ENCODE assay signal across 12 mouse cellular contexts in the genomic region with DNA sequence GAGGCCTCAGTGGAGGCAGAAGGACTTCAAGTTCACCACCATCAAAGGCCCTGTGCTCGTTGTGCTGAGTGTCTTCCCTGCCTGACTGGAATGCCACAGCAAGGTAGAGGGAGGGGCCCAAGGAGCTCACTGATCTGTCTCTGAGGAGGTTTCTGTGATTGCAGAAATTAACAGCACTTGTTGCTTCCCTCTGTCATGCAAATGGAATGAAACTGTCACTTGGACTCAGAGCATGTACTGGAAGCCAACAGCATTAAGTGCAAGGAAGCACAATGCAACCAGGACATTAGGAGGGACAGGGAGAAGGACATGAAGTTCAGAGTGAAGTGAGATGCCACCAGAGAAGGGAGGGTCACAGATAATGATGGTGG.
DNase-seq lines count a peak whose midpoint lies in the region; ATAC-seq and TF ChIP-seq lines count a peak whose summit lies in the region.
"Had no signal": no experiment of that assay in that cellular context is flagged by ENCODE, and none has a peak within 500 bp of the region (broad histone marks: within the 10 kb centered on the region; RNA-seq: fewer than 3 reads in every experiment).

No protein-coding gene starts in this region.

- no peak for DNase-seq in forebrain, embryonic 10.5 days (ENCODE audit: extremely low spot score, low spot score)
- no peak for DNase-seq in kidney, adult 2 months
- DNase-seq in midbrain, embryonic 14.5 days, result no peak
- no peak for DNase-seq in cerebellum, postnatal 25 days
- no peak for DNase-seq in right cerebral cortex, postnatal 10 days (ENCODE audit: low spot score in 2 of 2)
- DNase-seq: kidney, postnatal 36 days; lung, embryonic 14.5 days had no signal

- no peaks in the 10 kb centered on the region for H3K36me3 ChIP-seq in forebrain, embryonic 10.5 days (replicated peaks)
- no peaks in the 10 kb centered on the region for H3K36me3 ChIP-seq in forebrain, embryonic 12.5 days (replicated peaks)
- no peaks in the 10 kb centered on the region for H3K36me3 ChIP-seq in kidney, adult 2 months (ENCODE audit: control insufficient read depth, insufficient read depth, low read length)
- no peaks in the 10 kb centered on the region for H3K36me3 ChIP-seq in kidney, embryonic 14.5 days (ENCODE audit: control insufficient read depth, insufficient read depth, low read length)
- no peaks in the 10 kb centered on the region for H3K36me3 ChIP-seq in forebrain, embryonic 15.5 days
- no peaks in the 10 kb centered on the region for H3K36me3 ChIP-seq in midbrain, embryonic 14.5 days (ENCODE audit: control insufficient read depth, insufficient read depth, low read length)
- H3K36me3 ChIP-seq: G1E; intestine, embryonic 15.5 days had no signal

- no peak overlapping the region for H3K4me2 ChIP-seq in forebrain, embryonic 12.5 days
- H3K4me2 ChIP-seq in kidney, embryonic 14.5 days (replicated peaks; ENCODE audit: low read depth, low read length), result no peak overlapping the region
- H3K4me2 ChIP-seq in forebrain, embryonic 15.5 days (replicated peaks), result no peak overlapping the region
- peak overlapping the region; percentile 20; the same call in 1 of the 2 replicates for H3K4me2 ChIP-seq in midbrain, embryonic 14.5 days (ENCODE audit: low read length)
- H3K4me2 ChIP-seq: intestine, embryonic 15.5 days; lung, embryonic 14.5 days had no signal

- ATAC-seq in forebrain, embryonic 12.5 days (ENCODE audit: low FRiP score), result no peak
- no peak for ATAC-seq in kidney, embryonic 14.5 days (ENCODE audit: low FRiP score, low TSS enrichment)
- ATAC-seq in forebrain, embryonic 15.5 days (replicated peaks), result 0 out of 2 replicates have a peak, but pooled peaks have one; percentile 30
- ATAC-seq in midbrain, embryonic 14.5 days (ENCODE audit: low FRiP score, low TSS enrichment), result no peak
- ATAC-seq: intestine, embryonic 15.5 days had no signal

- H3K9ac ChIP-seq in forebrain, embryonic 12.5 days, result no peak overlapping the region
- H3K9ac ChIP-seq in kidney, embryonic 14.5 days (ENCODE audit: low read depth, low read length), result no peak overlapping the region
- H3K9ac ChIP-seq in forebrain, embryonic 15.5 days (replicated peaks), result no peak overlapping the region
- no peak overlapping the region for H3K9ac ChIP-seq in midbrain, embryonic 14.5 days (replicated peaks; ENCODE audit: low read length)
- H3K9ac ChIP-seq: intestine, embryonic 15.5 days; lung, embryonic 14.5 days had no signal

- no peak for TF ChIP-seq POLR2A in kidney, adult 2 months (IDR thresholded peaks at IDR 0.05; ENCODE audit: low read depth, low read length)

- 0 out of 2 replicates have a peak overlapping the region, but pooled peaks have one; percentile 31 for H3K27ac ChIP-seq in forebrain, embryonic 10.5 days
- no peak overlapping the region for H3K27ac ChIP-seq in forebrain, embryonic 12.5 days
- H3K27ac ChIP-seq in kidney, adult 2 months (ENCODE audit: insufficient read depth, low read depth, low read length), result peak overlapping the region; percentile 12; the same call in 1 of the 2 replicates
- H3K27ac ChIP-seq in kidney, embryonic 14.5 days (ENCODE audit: low read depth, low read length), result no peak overlapping the region
- H3K27ac ChIP-seq in forebrain, embryonic 15.5 days (replicated peaks), result no peak overlapping the region
- H3K27ac ChIP-seq in midbrain, embryonic 14.5 days (replicated peaks; ENCODE audit: low read depth, low read length), result no peak overlapping the region
- H3K27ac ChIP-seq: intestine, embryonic 15.5 days had no signal

- H3K27me3 ChIP-seq in forebrain, embryonic 10.5 days (ENCODE audit: poor library complexity, severe bottlenecking), result no peaks in the 10 kb centered on the region
- no peaks in the 10 kb centered on the region for H3K27me3 ChIP-seq in forebrain, embryonic 12.5 days
- H3K27me3 ChIP-seq in kidney, adult 2 months (replicated peaks; ENCODE audit: control insufficient read depth, insufficient read depth, low read length), result no peaks in the 10 kb centered on the region
- H3K27me3 ChIP-seq in kidney, embryonic 14.5 days (ENCODE audit: control insufficient read depth, insufficient read depth, low read length), result no peaks in the 10 kb centered on the region
- H3K27me3 ChIP-seq in forebrain, embryonic 15.5 days, result no peaks in the 10 kb centered on the region
- no peaks in the 10 kb centered on the region for H3K27me3 ChIP-seq in midbrain, embryonic 14.5 days (ENCODE audit: control insufficient read depth, insufficient read depth, low read length)
- H3K27me3 ChIP-seq: intestine, embryonic 15.5 days had no signal

- no peak overlapping the region for H3K4me3 ChIP-seq in forebrain, embryonic 10.5 days
- no peak overlapping the region for H3K4me3 ChIP-seq in forebrain, embryonic 12.5 days (replicated peaks)
- H3K4me3 ChIP-seq in kidney, adult 2 months (ENCODE audit: insufficient read depth, low read depth, low read length), result no peak overlapping the region
- no peak overlapping the region for H3K4me3 ChIP-seq in kidney, embryonic 14.5 days (ENCODE audit: low read length)
- no peak overlapping the region for H3K4me3 ChIP-seq in forebrain, embryonic 15.5 days
- no peak overlapping the region for H3K4me3 ChIP-seq in midbrain, embryonic 14.5 days (replicated peaks; ENCODE audit: low read depth, low read length)
- H3K4me3 ChIP-seq: intestine, embryonic 15.5 days had no signal

- H3K9me3 ChIP-seq in forebrain, embryonic 10.5 days, result no peaks in the 10 kb centered on the region
- no peaks in the 10 kb centered on the region for H3K9me3 ChIP-seq in forebrain, embryonic 12.5 days
- no peaks in the 10 kb centered on the region for H3K9me3 ChIP-seq in kidney, embryonic 14.5 days (ENCODE audit: control insufficient read depth, low read length)
- H3K9me3 ChIP-seq in forebrain, embryonic 15.5 days, result no peaks in the 10 kb centered on the region
- H3K9me3 ChIP-seq in midbrain, embryonic 14.5 days (ENCODE audit: control insufficient read depth, low read length), result no peaks in the 10 kb centered on the region
- H3K9me3 ChIP-seq: intestine, embryonic 15.5 days had no signal

- peaks cover 23% of the 10 kb centered on the region for H3K4me1 ChIP-seq in forebrain, embryonic 10.5 days
- peaks cover 14% of the 10 kb centered on the region for H3K4me1 ChIP-seq in forebrain, embryonic 12.5 days
- peaks cover 40% of the 10 kb centered on the region for H3K4me1 ChIP-seq in kidney, adult 2 months (ENCODE audit: control insufficient read depth, insufficient read depth, low read length)
- H3K4me1 ChIP-seq in kidney, embryonic 14.5 days (ENCODE audit: control insufficient read depth, insufficient read depth, low read length), result no peaks in the 10 kb centered on the region
- H3K4me1 ChIP-seq in forebrain, embryonic 15.5 days, result peaks cover 9% of the 10 kb centered on the region
- peaks cover 7% of the 10 kb centered on the region for H3K4me1 ChIP-seq in midbrain, embryonic 14.5 days (ENCODE audit: control insufficient read depth, insufficient read depth, low read length)
- H3K4me1 ChIP-seq: intestine, embryonic 15.5 days had no signal

- 34% methylated on average over 1 of the region's 1 CpGs for WGBS in forebrain, embryonic 10.5 days
- WGBS in forebrain, embryonic 12.5 days, result 17% methylated on average over 1 of the region's 1 CpGs
- WGBS in kidney, adult 2 months, result 18% methylated on average over 1 of the region's 1 CpGs
- 19% methylated on average over 1 of the region's 1 CpGs for WGBS in kidney, embryonic 14.5 days
- 11% methylated on average over 1 of the region's 1 CpGs for WGBS in forebrain, embryonic 15.5 days
- 19% methylated on average over 1 of the region's 1 CpGs for WGBS in midbrain, embryonic 14.5 days

- TF ChIP-seq CTCF in kidney, adult 2 months (conservative IDR thresholded peaks at IDR 0.05; ENCODE audit: insufficient read depth, insufficient read length, low read depth, low read length), result no peak

Comparison
In these comparisons a context has a peak if more than half of its experiments do, and no peak if none do; other contexts are left out.
1. H3K27ac ChIP-seq: peak in forebrain, embryonic 10.5 days (single experiment) and kidney, adult 2 months (single experiment); none in forebrain, embryonic 12.5 days (single experiment), kidney, embryonic 14.5 days (single experiment), forebrain, embryonic 15.5 days (single experiment) and midbrain, embryonic 14.5 days (single experiment).